Mouse (Mus musculus) testis, postnatal 10 days (tissue): ENCODE measurements around the gene Frem1.

Experiments
- DNase-seq: peaks from one replicate; pipeline ENCODE4 v3.0.0; 2021; ENCODE audit warnings: low spot score

Gene Frem1

DNA sequence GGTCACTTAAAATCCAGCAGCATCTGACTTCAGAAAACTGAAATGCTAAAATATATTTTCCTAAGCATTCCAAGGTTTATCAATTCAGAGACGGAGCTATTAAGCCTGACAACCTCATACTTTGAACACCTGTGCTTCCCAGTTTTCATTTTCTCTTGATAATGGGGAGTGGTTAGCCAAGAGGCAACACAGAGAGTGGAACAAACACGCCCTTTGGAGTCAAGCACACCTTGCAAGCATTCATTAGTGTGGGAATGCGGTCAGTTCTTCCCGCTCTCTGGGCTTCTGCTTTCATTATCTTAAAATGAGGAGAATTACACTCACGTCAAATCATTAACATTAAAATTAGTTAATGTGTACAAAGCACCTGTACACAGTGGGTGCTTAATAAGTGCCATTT lies 122.1 kb downstream of the Frem1 start:
- no peak for DNase-seq

DNA sequence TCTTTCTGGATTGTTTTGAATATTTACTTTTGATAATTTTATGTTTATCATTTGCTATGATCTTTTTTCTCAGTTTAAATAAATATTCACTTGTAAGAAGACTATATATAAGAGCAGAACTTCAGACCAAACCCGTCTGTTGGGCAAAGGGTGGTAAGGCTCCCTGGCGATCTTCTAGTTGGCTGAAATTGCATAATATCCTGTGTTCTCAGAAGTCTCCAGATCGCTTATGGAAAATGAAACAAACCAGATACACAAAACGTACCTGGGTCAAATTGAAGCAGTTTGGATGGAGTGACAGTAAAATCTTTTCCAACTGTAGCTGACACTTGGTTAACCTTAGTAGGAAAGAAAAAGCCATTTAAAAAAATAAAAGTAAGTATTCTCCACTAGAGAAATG lies 130.2 kb downstream of the Frem1 start:
- DNase-seq: no peak

DNA sequence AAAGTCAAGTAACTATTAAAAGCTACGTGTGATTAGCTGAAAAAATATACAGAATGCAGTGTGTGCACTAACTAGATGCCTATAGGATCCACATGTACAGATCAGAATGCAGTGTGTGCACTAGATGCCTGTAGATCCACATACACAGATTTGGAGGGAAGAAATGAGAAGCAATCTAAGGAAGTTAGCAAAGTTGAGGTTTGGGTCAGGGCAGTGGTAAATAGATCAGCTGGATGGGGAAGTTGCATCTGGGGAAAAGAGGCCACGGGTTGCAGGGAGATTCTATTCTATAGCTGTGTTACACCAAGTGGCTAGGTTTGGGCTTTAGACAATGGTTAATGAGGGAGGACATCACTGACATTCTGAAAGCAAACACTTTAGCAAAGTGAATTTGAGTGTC lies 133.5 kb downstream of the Frem1 start:
- no peak for DNase-seq

DNA sequence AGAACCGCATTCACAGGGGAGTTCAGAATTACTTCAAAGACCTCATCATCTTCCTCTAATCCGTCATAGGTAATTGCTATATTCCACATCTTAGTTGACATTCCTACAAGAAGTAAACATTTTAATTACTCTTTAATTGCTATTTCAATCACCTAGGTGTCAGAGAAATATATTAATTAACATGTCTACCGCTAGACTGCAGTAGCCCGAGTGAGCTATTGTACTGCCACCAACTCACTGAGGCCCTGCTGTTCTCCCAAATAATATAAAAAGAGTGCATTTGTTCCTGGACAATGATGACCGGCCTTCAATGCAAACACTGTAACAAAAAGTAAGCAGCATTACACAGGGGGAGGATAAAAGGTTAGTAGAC lies 135.5 kb downstream of the Frem1 start:
- no peak for DNase-seq

DNA sequence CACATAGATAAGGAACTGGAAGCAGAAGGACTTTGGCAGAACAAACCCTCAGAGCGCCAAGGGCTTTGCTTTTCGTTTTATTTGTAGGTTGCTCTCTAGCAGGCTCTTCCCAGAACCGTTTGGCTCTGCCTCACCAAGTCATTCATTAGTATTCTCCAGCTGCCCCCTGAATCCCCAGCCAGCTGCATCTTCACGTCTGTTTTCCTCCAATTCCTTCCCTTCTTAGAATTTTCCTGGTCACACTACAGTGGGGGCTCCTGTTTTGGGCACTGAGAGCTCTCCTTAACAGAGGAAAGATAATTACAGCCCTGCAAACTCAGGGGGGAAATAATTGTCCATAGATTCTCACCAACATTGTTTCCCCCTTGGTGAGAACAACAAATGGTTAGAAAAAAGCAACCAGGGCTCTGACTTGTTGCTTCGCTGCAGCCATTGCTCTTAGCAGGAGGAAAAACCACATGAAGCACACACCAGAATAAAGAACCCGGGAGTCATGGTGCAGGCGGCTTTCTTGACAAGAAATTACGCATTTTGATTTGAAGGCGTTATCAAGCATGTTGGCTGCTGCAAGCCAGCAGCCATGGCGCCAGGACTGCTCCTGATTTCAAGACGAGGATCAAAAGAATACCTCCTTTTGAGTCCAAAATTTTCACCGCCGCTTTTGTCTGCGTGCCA lies 136.0 kb downstream of the Frem1 start:
- peak; percentile 51 for DNase-seq

DNA sequence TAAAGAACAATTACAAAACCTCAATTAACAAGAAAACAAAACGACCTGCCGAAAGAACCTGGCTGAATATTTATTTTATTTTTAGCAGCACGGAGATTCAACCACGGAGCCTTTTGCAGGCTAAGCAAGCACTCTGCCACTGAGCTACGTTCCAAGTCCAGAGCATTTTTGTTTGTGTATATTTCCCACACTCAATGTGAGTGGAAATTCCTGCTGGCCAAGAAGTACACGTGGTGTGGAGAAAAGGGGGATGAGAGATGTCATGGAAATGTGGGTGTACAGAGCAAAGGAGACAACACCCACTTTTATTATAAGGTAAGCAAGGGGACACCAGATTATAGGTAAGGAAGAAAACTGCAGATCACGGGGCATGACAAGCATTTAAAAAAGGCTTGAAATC lies 136.6 kb downstream of the Frem1 start:
- DNase-seq: no peak

DNA sequence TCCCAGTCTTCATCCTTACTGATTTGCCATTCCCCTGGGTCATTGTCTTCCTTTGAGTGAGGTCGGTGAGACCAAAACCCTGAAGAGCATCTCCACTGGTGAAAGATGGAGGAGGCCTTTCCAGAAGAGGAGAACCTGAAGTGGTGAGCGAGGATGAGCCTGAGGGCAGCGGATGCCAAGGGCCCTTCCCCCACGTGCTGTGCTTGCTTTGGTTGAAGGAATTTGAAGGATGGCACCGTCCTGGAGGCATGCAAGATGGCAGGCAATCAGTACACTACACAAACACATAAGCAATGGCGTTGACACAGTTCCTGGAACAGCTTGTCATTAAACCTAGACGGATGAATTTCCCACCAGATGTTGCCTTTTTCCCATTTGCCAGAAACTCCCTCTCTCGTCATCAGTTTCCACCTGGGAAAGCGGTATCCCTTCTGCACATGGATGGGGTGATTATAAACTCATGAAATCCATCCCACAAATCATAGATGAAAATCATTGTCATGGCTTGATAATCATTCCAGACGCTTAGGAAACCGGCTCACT lies 137.5 kb downstream of the Frem1 start:
- DNase-seq: no peak

DNA sequence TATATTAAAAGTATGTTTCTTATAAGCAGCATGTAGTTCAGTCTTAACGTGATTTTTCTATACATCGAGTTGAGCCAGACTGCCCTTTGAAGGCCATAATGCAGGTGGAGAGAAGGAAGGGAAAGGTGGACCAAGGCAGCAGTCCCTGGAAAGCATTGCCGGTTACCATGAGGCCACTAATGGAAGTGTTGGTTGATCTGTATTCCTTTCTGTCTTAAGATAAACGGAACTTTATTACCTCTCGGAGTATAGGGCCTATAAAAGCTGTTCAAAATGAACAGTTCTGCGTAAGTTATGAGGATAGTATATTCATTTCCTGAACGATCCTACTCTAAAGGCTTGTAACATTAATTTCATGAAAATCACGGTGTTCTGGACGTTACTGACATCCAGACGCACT lies 156.9 kb downstream of the Frem1 start:
- no peak for DNase-seq

DNA sequence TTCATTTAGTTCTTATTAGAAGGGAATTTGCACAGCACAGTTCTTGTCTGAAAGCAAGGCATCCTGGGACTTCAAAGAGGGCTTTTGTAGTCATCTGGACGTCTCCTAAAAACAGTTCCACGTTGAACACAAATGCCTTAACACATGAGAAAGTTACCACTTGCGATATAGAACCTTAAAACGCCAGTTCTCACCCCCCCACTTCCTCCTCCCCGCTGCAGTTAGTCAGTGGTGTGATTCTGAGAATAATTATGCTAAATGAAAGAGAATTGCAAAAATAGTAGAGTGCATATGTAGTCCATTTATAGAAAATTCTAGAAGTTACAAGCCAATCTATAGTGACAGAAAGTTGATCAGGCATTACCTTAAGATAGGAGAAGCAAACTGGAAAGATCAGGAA lies 159.9 kb downstream of the Frem1 start:
- DNase-seq: no peak

DNA sequence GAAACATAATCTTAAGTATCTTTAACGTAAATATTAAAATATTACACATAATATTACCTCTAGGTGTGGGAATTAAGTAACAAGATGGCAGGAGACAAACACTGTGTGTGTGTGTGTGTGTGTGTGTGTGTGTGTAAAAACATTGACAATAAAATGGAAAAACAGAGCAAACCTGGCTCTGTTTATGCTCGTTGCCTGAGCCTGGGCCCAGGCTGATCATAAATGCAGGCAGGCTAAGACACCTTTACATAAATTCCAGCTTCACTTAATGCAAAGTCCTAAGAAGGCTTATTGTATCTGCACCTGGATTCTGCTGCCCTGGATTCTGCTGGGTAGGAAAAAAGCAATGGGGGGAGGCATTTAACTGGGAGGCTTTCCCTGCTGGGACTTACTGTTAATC lies 160.6 kb downstream of the Frem1 start:
- DNase-seq: no peak

DNA sequence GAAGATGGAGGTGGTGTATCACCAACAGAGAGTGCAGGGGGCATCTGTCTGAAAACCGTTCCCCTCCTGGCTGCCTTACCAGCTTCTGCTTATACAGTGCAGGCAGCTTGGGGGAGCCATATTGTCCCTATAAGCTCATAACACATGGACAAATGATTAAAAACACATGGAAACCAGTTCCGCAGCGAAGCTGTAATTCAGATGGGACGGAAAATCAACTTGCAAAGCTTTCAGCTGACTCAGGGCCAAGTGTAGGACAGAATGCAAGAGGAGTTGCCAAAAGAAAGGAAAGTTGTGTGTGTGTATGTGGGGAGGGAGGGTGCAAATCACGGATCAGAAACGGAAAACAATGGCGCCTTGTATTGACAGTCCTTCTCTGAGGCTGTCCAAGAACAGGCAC lies 161.1 kb downstream of the Frem1 start:
- DNase-seq: no peak

DNA sequence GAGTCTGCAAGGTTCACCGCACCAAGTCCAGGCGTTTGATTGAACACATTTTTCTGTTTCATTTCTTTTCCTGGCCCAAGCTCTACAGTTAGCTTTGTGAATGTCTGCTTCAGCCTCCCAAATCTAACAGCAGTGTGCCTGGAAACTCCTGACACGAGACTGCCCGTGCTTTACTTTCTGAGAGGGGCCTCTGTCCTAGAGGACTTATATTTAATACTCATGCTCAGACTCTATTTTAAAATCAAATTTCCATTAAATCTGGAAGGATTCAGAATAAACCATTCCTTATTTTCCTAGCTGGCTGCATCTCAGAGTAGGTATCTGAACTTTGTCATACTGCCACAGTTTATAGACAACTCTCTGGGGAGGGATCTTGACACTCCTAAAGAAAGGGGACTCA lies 161.6 kb downstream of the Frem1 start:
- DNase-seq: no peak

DNA sequence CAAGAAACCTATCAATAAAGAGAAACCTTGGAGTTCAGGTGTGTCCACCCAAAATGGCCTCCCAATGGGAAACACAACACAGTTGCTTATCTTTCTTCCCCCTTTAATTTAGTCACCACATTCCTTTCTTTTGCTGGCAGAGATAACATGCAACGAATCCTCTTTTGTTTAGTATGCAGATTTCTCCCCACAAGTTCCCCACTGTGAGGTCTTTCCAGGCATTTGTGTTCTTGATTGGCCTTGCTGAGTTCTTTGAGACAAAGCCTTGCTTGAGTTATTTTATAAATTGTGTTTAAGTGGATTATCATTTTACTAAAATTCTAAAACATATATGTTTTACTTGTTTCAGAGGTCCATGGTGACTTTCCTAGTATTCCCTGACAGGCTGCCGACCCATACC lies 166.0 kb downstream of the Frem1 start:
- DNase-seq: no peak

DNA sequence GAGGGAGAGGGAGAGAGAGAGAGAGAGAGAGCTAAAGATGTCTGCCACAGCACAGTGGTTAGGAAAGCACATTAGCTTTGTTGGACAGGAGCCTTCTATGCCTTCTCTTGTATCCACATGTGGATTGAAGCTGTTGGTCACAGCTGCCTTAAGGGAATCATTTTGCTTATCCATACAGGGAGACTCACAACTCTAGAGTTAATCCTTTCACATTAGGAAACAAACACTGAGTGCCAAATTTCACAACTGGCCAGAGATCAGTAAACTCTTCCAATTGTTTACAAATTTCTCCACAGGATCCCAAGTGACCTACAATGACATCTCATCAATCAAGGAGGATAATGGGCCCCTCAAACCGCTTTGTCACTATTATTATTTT lies 166.6 kb downstream of the Frem1 start:
- DNase-seq: no peak

DNA sequence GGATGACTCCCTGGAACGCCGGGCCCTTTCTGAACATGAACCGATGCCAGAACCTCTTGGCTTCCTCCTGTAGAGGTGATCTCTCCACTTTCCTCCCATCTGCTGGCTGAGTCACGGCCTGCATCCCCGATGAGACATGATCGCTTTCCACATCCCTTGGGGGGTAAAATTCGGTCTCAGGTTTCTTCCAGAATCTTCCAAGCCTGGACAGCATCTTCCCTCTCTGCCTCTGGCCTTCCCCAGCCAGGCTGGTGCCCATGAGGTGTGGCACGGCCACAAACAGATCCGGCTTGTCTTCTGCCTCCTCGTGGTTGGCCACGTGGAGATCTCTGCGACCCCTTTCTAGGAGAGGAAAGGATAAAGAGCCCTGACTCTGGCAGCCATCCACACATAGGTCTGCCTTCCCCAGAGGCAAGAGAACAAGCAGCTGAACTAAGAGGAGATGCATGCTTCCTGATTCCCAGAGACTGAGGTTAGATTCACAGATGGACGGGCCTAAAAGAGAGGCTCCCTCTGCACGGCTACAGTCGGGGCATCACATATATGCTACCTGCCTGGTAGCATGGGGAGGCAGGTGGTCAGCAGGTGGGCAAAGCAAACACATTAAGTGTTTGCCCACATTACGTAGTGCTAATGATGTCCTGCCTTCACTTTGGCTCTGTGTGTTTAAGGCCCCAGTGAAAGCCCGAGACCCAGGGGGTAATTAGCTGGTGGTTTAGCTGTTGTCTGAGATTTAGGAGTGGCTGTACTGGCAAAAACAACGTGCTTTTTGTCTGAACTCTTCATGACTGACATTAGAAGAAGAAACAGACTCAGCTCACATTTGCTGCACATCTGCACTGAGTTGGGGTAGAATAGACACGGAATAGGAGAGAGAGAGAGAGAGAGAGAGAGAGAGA lies 167.3 kb downstream of the Frem1 start, which contains the start of gene Cer1:
Gene Cer1, minus strand, starts transcription at position 513 of the 899 bp plus-strand sequence.
- no peak for DNase-seq

DNA sequence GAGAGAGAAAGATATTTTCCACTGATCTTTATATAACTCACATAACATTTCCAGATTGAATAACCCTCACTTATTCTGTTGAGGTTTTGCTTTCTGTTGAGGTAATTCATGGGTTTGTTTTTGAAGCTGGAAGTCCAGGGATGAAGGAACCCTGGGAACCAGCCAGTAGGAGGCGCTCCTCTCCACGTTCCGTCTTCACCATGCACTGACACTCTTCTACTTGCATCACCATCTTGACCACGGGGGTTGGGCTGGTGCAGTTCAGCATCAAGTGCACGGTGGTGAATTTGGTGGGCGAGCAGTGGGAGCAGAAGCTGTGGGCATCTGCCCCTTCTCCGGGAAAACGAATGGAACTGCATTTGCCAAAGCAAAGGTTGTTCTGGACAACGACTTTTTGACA lies 169.6 kb downstream of the Frem1 start:
- peak; percentile 48 for DNase-seq

DNA sequence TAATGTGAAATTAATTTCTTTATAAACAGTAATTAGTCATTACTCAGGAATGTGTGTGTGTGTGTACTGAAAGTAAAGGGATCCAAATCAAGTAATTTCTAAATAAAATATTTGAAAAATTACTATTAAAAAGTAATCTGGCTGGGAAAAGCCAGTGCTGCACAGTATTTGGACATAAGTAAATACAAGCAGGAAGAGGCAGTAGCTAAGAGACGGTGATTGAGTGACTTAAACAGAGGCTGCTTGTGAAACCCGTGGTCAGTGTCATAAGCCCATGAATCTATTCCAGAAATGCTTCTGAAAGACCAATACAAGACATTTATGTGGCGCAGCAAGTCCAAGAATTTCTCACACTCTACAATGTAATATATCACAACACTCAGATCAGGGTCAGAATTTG lies 170.8 kb downstream of the Frem1 start:
- no peak for DNase-seq

DNA sequence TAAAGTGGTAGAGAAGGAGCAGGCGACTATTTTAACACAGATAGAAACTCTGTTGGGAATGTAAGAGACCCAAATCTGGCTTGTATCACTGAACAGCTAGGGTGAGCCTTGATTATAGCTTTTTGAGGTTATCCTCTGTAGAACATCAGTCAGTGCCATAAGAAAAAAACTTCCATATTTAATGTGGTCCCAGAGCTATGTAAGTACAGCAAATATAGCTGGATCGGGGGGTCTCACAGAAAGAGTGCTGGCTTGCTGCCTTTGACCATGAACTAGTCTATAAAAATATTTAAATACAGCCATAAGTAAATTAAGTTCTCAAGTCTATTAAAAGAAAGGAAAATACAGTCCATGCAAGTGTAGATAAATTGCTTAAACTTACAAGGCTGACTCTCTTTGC lies 171.9 kb downstream of the Frem1 start:
- DNase-seq: no peak

DNA sequence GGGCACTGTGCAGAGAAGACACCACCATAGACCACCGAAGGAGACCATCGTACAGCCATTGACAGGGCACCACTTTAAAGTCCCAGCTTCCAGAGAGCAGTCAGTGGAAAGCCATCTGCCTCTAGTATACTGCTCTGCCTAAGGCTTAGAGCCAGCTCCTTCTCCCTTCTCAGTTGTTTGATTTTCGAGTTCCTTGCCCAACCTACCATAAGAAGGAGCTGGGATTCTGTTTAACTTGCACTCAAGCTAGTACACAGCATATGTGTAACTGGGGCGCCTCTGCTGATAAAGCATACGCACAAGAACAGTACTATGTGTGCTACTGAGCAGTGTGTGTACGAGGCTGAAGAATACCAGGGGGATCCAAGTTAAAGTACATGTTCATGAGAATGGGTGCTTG lies 173.0 kb downstream of the Frem1 start:
- DNase-seq: no peak

DNA sequence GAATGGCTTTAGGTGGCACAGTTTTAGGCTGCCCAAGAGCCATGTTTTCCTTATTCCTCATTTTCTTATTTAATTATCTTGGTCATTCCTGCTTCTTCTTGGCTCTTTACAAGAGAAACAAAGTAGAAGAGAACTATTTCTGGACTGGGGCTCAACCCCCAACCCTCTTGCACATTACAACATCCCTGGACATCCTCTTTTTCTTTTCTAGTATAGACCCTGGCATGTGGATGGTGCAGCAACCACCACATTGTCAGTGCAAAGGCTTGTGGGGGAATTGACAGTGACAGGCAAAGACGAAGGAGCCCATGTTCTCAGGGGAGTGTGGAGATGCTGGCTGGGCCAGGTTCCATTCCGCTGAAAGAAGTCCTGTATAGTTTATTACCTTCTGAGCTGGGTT lies 175.5 kb downstream of the Frem1 start:
- no peak for DNase-seq

DNA sequence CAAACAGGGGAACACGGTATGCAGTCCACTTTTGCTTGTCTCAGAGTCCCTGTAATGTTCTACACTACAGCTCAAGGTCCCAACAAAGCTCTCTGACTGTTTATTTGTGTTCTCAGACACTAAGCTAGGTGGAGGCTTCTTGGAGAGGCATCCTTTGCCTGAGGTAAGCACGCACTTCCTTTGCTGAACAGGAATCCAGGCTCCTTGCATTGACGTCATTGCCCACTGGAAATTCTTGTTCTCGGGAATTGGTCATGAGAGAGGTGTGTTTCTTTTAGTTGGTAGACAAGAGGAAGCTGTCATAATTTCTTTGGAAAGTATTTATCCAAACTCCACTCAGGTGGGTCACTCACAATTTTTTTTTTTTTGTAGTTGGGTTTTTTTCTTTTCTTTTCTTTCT lies 176.6 kb downstream of the Frem1 start:
- no peak for DNase-seq

DNA sequence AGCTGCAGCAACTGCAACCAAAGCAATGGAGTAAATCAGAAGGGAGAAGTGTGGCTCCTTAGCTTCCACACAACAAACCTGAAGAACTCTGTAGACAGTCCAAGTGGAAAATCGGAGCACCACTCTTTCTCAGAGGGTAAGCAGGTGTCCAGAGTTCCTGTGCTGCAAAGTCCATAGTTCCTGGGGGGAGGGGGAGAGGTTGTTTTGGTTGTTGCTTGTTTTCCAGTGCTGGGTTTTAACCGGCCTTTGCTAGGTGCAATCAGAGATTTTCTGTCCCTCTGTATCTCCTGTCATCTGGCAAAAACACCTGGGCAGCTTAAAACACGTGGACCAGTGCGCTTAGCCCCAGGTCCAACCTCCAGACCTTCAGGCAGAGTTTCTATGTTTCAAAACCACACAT lies 177.3 kb downstream of the Frem1 start:
- no peak for DNase-seq

DNA sequence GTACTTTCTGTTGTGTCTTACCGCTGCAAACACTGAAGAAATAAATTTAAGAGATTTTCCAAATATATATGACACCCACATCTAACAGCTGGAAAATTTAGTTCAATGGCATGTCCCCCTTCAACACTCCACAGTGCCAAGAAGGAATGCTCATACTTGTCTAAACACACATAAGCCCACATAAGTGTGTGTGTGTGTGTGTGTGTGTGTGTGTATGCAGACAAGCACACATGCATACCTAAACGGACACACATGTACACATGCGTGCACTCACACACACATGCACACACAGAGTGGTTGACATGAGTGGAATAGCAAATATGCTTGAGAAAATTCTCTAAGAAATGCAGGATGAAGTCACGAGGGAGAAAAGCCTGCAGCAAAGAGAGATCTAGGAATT lies 179.6 kb downstream of the Frem1 start:
- no peak for DNase-seq

DNA sequence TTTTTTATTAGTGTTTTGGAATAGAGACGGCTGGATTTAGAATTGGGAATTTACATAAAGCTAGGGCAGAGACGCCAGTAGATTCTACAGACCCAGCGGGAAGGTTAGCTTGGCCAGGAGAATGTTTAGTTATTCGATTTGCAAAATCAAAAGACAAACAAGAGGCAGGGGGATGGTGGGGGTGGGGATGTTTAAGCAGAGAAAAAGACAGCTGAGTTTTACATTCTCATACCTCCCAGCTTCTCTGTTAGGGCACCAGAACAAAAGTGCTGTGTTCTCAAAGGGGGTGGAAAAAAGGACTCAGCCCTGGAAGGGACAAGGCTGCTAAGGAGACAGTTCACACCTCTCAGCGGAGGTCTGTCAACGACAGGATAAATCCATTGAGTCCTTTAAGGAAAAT lies 180.0 kb downstream of the Frem1 start:
- no peak for DNase-seq
